8 mouse cellular contexts compared by ENCODE assay signal in genomic region chr6:126940451-126940850, GRCm38 (mm10). TPM values are rescaled to one million over a fixed set of nuclear protein-coding genes. Genes with fewer than 3 reads are reported as not detected.
DNase-seq lines count a peak whose midpoint lies in the region; ATAC-seq lines count a peak whose summit lies in the region.

No protein-coding gene starts in this region.

- H3K9me3 ChIP-seq in hindbrain, embryonic 13.5 days, result no peaks in the 10 kb centered on the region
- H3K9me3 ChIP-seq in megakaryocyte, embryonic 14.5 days, result no peaks in the 10 kb centered on the region

- no peak overlapping the region for H3K27ac ChIP-seq in hindbrain, embryonic 13.5 days

- peak overlapping the region; percentile 75 for H3K9ac ChIP-seq in hindbrain, embryonic 13.5 days

- peaks cover 28% of the 10 kb centered on the region for H3K36me3 ChIP-seq in hindbrain, embryonic 13.5 days
- H3K36me3 ChIP-seq in megakaryocyte, embryonic 14.5 days (replicated peaks; ENCODE audit: low read length), result peaks cover 42% of the 10 kb centered on the region

- peak overlapping the region; percentile 96 for H3K4me2 ChIP-seq in hindbrain, embryonic 13.5 days

- peak; percentile 11 to 14 for DNase-seq in cerebellum, postnatal 36 days
- DNase-seq in cerebellum, adult 11 months, result no peak
- DNase-seq in A20 (ENCODE audit: low read depth, low spot score), result peak; percentile 76
- peak; percentile 46 for DNase-seq in c-Kit-positive CD71-positive TER-119-positive erythroid progenitor cells, embryonic 14.5 days (ENCODE audit: low spot score)
- DNase-seq in right cerebral cortex, postnatal 4 days, result no peak
- no peak for DNase-seq in layer of hippocampus, postnatal 36 days

- peak overlapping the region; percentile 65 for H3K4me3 ChIP-seq in hindbrain, embryonic 13.5 days
- peak overlapping the region; percentile 92 for H3K4me3 ChIP-seq in megakaryocyte, embryonic 14.5 days (replicated peaks)

- no peaks in the 10 kb centered on the region for H3K27me3 ChIP-seq in hindbrain, embryonic 13.5 days
- no peaks in the 10 kb centered on the region for H3K27me3 ChIP-seq in megakaryocyte, embryonic 14.5 days (replicated peaks)

- ATAC-seq in hindbrain, embryonic 13.5 days (ENCODE audit: low FRiP score), result 0 out of 2 replicates have a peak, but pooled peaks have one; percentile 4

- peaks cover 21% of the 10 kb centered on the region for H3K4me1 ChIP-seq in hindbrain, embryonic 13.5 days (replicated peaks)
- H3K4me1 ChIP-seq in megakaryocyte, embryonic 14.5 days, result peaks cover 44% of the 10 kb centered on the region

- 3% methylated on average over 5 of the region's 5 CpGs for WGBS in hindbrain, embryonic 13.5 days

RNA-seq across cellular contexts. Expression of gene D6Wsu163e, which starts 0.7 kb away (rescaled TPM):
- 31.2 and 32.2 TPM in 2 replicates for polyA plus RNA-seq in hindbrain, embryonic 13.5 days (2015; fragmentation: Nextera tagmentation; extraction: Ambion mirVana)
- polyA plus RNA-seq in megakaryocyte, embryonic 14.5 days (2012; ENCODE audit: insufficient read depth, low replicate concordance), result 1.0 TPM in 1 of 2 replicates, not detected in the other
- total RNA-seq in layer of hippocampus, postnatal 36 days (2021), result 10 to 100 TPM; 45.7 to 46.1 TPM

RNA-seq across cellular contexts. Expression of gene Rad51ap1, which starts 1.1 kb away (rescaled TPM):
- polyA plus RNA-seq in hindbrain, embryonic 13.5 days (2015; fragmentation: Nextera tagmentation; extraction: Ambion mirVana), result 17.2 and 18.4 TPM in 2 replicates
- polyA plus RNA-seq in megakaryocyte, embryonic 14.5 days (2012; ENCODE audit: insufficient read depth, low replicate concordance), result 7.2 and 10.9 TPM in 2 replicates
- 1 to 10 TPM; 2.7 to 2.8 TPM for total RNA-seq in layer of hippocampus, postnatal 36 days (2021)

RNA-seq across cellular contexts. Expression of gene Dyrk4, which starts 18.8 kb away (rescaled TPM):
- polyA plus RNA-seq in hindbrain, embryonic 13.5 days (2015; fragmentation: Nextera tagmentation; extraction: Ambion mirVana), result 0.08 and 0.09 TPM in 2 replicates
- polyA plus RNA-seq in megakaryocyte, embryonic 14.5 days (2012; ENCODE audit: insufficient read depth, low replicate concordance), result not detected in 2 replicates
- under 1 TPM; 0.18 to 0.32 TPM for total RNA-seq in layer of hippocampus, postnatal 36 days (2021)

Comparison
In these comparisons a context has a peak if more than half of its experiments do, and no peak if none do; other contexts are left out.
1. DNase-seq: peak in cerebellum, postnatal 36 days (2 of 2), A20 (single experiment) and c-Kit-positive CD71-positive TER-119-positive erythroid progenitor cells, embryonic 14.5 days (single experiment); none in cerebellum, adult 11 months (single experiment), right cerebral cortex, postnatal 4 days (single experiment) and layer of hippocampus, postnatal 36 days (0 of 2).
2. RNA of gene D6Wsu163e, which starts 0.7 kb away (polyA plus RNA-seq): 31.2 to 32.2 TPM in hindbrain, embryonic 13.5 days; 1.0 TPM in megakaryocyte, embryonic 14.5 days; every median in the first group is over 10 times any median in the second.